ENCODE assay signal across 13 mouse cellular contexts in the genomic region with DNA sequence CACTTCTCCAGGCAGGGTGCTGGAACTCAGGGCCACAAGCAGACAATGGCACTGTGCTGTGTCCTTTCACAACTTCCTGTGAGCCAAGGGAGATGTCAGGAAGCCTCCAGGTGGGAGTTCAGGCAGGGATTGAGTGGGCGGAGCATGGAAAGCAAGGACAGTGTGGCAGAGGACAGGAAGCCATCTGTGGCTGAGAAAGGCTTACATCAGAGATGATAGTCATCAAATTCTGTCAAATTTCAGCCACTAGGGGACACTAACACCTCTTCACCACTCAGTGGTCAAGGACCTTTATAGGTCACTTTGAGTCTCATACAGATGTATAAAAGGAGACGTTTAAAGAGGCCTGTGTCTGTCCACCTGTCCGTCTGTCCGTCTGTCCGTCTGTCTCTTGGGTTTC. TPM values are rescaled to one million over a fixed set of nuclear protein-coding genes. Genes with fewer than 3 reads are reported as not detected.
A peak's percentile ranks its signal among the peaks of the same experiment; 100 is the strongest.
DNase-seq lines count a peak whose midpoint lies in the region; ATAC-seq and TF ChIP-seq lines count a peak whose summit lies in the region.
"Had no signal": no experiment of that assay in that cellular context is flagged by ENCODE, and none has a peak within 500 bp of the region (broad histone marks: within the 10 kb centered on the region; RNA-seq: fewer than 3 reads in every experiment).

No protein-coding gene starts in this region.

- ATAC-seq in kidney, embryonic 14.5 days (ENCODE audit: low FRiP score, low TSS enrichment), result peak; percentile 4; the same call in 1 of the 2 replicates
- ATAC-seq in liver, embryonic 11.5 days (replicated peaks; ENCODE audit: low FRiP score), result no peak

- TF ChIP-seq POLR2A in testis, adult 2 months (IDR thresholded peaks at IDR 0.05; ENCODE audit: control insufficient read depth, low read depth, low read length), result no peak

- WGBS in kidney, embryonic 14.5 days, result 75% methylated on average over 5 of the region's 5 CpGs
- WGBS in liver, embryonic 11.5 days, result 68% methylated on average over 5 of the region's 5 CpGs

- H3K36me3 ChIP-seq in kidney, embryonic 14.5 days (ENCODE audit: control insufficient read depth, insufficient read depth, low read length), result no peaks in the 10 kb centered on the region
- H3K36me3 ChIP-seq in testis, adult 2 months (ENCODE audit: control insufficient read depth, insufficient read depth, low read length), result no peaks in the 10 kb centered on the region
- H3K36me3 ChIP-seq in liver, embryonic 11.5 days (ENCODE audit: control insufficient read depth, insufficient read depth, low read length), result no peaks in the 10 kb centered on the region

- no peak overlapping the region for H3K4me2 ChIP-seq in kidney, embryonic 14.5 days (replicated peaks; ENCODE audit: low read depth, low read length)
- H3K4me2 ChIP-seq in liver, embryonic 11.5 days, result no peak overlapping the region

- no peak overlapping the region for H3K4me3 ChIP-seq in kidney, embryonic 14.5 days (ENCODE audit: low read length)
- H3K4me3 ChIP-seq in testis, adult 2 months (ENCODE audit: control insufficient read depth, low read depth, low read length), result no peak overlapping the region
- H3K4me3 ChIP-seq in liver, embryonic 11.5 days (ENCODE audit: low read depth, low read length), result no peak overlapping the region

- peaks cover 13% of the 10 kb centered on the region; the same call in 1 of the 2 replicates for H3K4me1 ChIP-seq in kidney, embryonic 14.5 days (ENCODE audit: control insufficient read depth, insufficient read depth, low read length)
- H3K4me1 ChIP-seq in testis, adult 2 months (ENCODE audit: control insufficient read depth, insufficient read depth, low read length), result no peaks in the 10 kb centered on the region; the same call in 1 of the 2 replicates
- peaks cover 5% of the 10 kb centered on the region; the same call in 1 of the 2 replicates for H3K4me1 ChIP-seq in liver, embryonic 11.5 days (replicated peaks; ENCODE audit: control insufficient read depth, insufficient read depth, low read length)

- no peaks in the 10 kb centered on the region for H3K9me3 ChIP-seq in kidney, embryonic 14.5 days (ENCODE audit: control insufficient read depth, low read length)
- H3K9me3 ChIP-seq in liver, embryonic 11.5 days (ENCODE audit: control insufficient read depth, low read length), result no peaks in the 10 kb centered on the region

- H3K27ac ChIP-seq in kidney, embryonic 14.5 days (ENCODE audit: low read depth, low read length), result peak overlapping the region; percentile 68; the same call in 1 of the 2 replicates
- H3K27ac ChIP-seq in testis, adult 2 months (ENCODE audit: control insufficient read depth, insufficient read depth, low read depth, low read length), result peak overlapping the region; percentile 80
- no peak overlapping the region for H3K27ac ChIP-seq in liver, embryonic 11.5 days (ENCODE audit: low read depth, low read length)

- peak; percentile 12 for DNase-seq in embryo, embryonic 10 days (ENCODE audit: low spot score)
- DNase-seq in embryo, embryonic 11 days, result no peak
- no peak for DNase-seq in kidney, adult 18-20 months
- DNase-seq in testis, postnatal 14 days (ENCODE audit: low spot score), result no peak
- no peak for DNase-seq in right cerebral cortex, postnatal 10 days (ENCODE audit: low spot score in 2 of 2)
- DNase-seq in liver, embryonic 11.5 days (ENCODE audit: low spot score), result no peak
- DNase-seq: adrenal gland, postnatal 25 days; cerebellum, postnatal 25 days; gastrocnemius, postnatal 25 days; layer of hippocampus, postnatal 36 days; thymus, adult 18-20 months had no signal

- no peaks in the 10 kb centered on the region for H3K27me3 ChIP-seq in kidney, embryonic 14.5 days (ENCODE audit: control insufficient read depth, insufficient read depth, low read length)
- no peaks in the 10 kb centered on the region for H3K27me3 ChIP-seq in testis, adult 2 months (ENCODE audit: control insufficient read depth, insufficient read depth, low read length)
- H3K27me3 ChIP-seq in liver, embryonic 11.5 days (replicated peaks; ENCODE audit: control insufficient read depth, insufficient read depth, low read length), result no peaks in the 10 kb centered on the region

- no peak for TF ChIP-seq CTCF in testis, adult 2 months (IDR thresholded peaks at IDR 0.05; ENCODE audit: control insufficient read depth, insufficient read depth, insufficient replicate concordance, low read depth, low read length)

- H3K9ac ChIP-seq in kidney, embryonic 14.5 days (ENCODE audit: low read depth, low read length), result no peak overlapping the region
- no peak overlapping the region for H3K9ac ChIP-seq in liver, embryonic 11.5 days (ENCODE audit: low read depth, low read length)

RNA-seq across cellular contexts. Expression of gene Tmem86a, which starts 22.1 kb away (rescaled TPM):
- polyA plus RNA-seq in kidney, embryonic 14.5 days (2014; fragmentation: Nextera tagmentation; extraction: Ambion mirVana), result 18.3 and 22.9 TPM in 2 replicates
- polyA plus RNA-seq in testis, adult 2 months (2012; rRNA removed), result 37.3 and 42.8 TPM in 2 replicates
- polyA plus RNA-seq in liver, embryonic 11.5 days (2014; fragmentation: Nextera tagmentation; extraction: Ambion mirVana), result 23.3 and 24.2 TPM in 2 replicates
